Mouse (Mus musculus) liver, embryonic 14.5 days (tissue): ENCODE results near the gene Pif1.

Experiments used
- CTCF ChIP-seq: IDR thresholded peaks from 2 replicates; pipeline ENCODE4 v1.5.1; 2016; ENCODE audit warnings: antibody characterized with exemption, low read depth, control low read depth
- EP300 ChIP-seq: IDR thresholded peaks from 2 replicates; pipeline ENCODE4 v1.6.1; 2016; ENCODE audit warnings: antibody characterized with exemption, low read depth

DNA sequence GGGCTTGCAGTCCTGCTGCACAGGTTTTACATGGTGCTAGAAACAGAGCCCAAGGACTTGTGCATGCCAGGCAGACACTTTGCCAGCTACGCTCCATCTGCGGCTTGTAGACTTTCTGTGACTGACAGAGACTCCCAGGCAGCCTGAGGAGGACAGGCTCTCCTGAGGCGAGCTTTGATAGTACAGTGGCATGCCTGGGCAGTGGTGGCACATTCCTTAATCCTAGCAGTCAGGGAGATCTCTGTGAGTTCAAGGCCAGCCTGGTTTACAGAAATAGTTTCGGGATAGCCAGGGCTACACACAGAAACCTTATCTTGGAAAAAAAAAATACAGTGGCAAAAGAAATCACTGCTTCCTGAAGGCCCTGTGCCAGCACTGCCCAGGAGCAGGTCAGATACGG lies 39.8 kb upstream of the Pif1 start:
- TF ChIP-seq EP300 (no peak), CTCF (no peak)
